Mouse (Mus musculus) testis, adult 10 weeks (tissue): ENCODE results near the gene Gm45213. TPM values are rescaled to one million over a fixed set of nuclear protein-coding genes. Genes with fewer than 3 reads are reported as not detected.

Experiments
- polyA plus RNA-seq: library from polyadenylated mRNA; stranded (reverse); fragments of 350-450 nt; fragmentation: Illumina TruSeq; extraction: RNeasy Lipid Tissue Mini Kit (QIAGEN cat#74804); gene quantifications from one replicate; pipeline ENCODE4 v1.2.3, GENCODE M21; 2014; ENCODE audit warnings: low read depth, low replicate concordance

Gm45213 gene
- not detected for polyA plus RNA-seq

GRCm38 (mm10) chr7:66043552-66044459 is at the start of gene Gm45213:
Gene Gm45213 (plus strand): TSS chr7:66043602.

DNA sequence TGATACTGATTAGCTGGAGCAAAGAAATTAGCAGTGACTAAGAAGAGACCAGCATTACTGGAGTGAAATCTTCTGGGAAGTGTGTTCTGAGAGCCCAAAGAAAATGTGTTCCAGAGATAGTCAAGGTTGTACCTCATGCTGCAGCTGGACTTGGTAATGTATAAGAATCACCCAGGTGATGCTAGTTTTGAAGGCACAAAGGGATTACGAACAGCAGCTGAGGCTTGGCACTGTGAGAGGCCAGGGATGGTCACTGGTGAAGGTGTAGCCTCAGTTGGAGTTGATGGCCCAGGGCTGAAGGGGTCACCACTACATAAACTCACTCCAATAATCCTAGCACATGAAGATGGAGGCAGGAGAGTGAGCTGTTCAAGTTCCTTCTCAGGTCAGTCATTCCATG is 15.3 kb downstream of the Gm45213 start, which contains the start of gene Snrpa1:
TSS of gene Snrpa1 (plus strand) at position 301 of the 400 bp plus-strand sequence.

GRCm38 (mm10) chr7:66079364-66080230 is 36.2 kb downstream of the Gm45213 start, which contains the start of gene Selenos:
Gene Selenos (plus strand): TSS chr7:66079649.

DNA sequence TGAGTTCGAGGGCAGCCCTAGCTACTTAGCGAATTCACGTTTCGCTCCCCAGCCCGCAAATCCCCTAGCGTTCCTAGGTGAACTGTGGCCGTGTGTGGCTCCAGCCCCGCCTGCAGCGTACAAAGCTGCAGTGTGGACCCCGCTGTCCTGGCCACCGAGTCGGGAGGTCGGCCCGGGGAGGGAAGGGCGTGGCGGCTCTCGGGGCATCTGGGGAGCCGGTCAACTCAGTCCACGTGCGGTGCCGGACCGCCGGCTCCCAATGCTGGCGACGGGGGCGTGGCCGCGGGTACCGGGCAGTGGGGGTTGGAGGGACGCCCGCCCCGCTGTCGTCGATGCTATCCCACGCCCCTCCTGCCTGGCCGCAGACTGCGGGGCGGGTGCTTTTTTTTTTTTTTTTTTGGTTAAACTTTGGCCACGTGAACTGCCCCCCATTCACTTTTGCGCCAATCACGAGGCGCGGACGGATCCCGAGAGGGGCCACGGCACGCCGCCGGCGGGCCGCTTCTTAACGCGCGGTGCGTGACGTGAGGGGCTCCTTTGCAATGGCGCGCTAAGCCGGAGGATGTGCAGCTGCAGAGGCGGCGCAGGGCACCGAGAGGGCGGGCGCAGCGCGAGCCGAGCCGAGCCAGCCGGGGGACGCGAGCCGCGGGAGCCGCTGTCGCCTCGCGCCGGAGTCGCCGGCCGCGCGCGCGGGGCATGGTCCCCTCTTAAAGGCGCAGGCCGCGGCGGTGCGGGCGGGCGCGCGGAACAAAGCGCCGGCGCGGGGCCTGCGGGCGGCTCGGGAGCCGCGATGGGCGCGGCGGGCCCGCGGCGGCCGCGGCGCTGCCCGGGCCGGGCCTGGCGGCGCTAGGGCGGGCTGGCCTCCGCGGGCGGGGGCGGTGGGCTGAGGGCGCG is 65.8 kb downstream of the Gm45213 start, which contains the start of gene Chsy1:
TSS of gene Chsy1 (plus strand) at position 555 of the 894 bp plus-strand sequence.

Other genes with a start within 250 kb of the Gm45213 start
- gene Pcsk6, start 181.9 kb upstream of the Gm45213 start, polyA plus RNA-seq = 1.8 TPM
- gene Snrpa1, start 15.4 kb downstream of the Gm45213 start, polyA plus RNA-seq = 73.8 TPM
- gene Selenos, start 36.0 kb downstream of the Gm45213 start, polyA plus RNA-seq = 198 TPM
- gene Chsy1, start 65.9 kb downstream of the Gm45213 start, polyA plus RNA-seq = 3.3 TPM